Mouse (Mus musculus) fat pad, adult 2 months (tissue): Measurements from ENCODE around the gene Mbd3.

ENCODE experiments used
- DNase-seq: peaks from one replicate; pipeline ENCODE4 v3.0.0-alpha.2; 2011; ENCODE audit warnings: low read depth, low spot score; ENCODE audit errors: extremely low read depth

The Mbd3 gene

DNA sequence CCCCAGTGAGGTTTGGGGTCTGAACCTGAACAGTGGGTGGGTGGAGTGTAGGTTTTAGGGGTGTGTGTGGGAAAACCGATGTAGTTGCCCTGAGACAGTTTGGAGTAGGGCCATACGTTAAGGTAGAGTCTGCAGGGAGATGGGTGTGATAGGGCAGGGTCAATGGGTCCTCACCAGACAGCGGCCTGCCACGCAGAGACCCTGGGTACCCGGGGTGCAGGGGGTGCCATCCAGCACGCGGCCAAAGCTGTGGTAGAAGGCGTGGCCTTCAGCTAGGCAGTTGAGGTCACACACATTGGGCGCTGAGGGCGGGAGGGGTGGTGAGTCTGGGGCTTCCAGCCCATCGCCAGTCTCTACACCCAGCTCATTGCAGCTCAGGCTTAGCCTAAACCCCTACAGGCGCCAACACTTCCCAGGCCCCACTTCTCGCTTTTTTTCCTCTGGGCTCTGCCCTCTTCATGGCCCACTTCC, 55.9 kb downstream of the Mbd3 start:
- no peak for DNase-seq

GRCm38 (mm10) chr10:80342749-80343424, 56.5 kb downstream of the Mbd3 start:
- no peak for DNase-seq
